Mouse (Mus musculus) neural tube, embryonic 13.5 days (tissue): Measurements from ENCODE around the gene Smarcb1. TPM values are rescaled to one million over a fixed set of nuclear protein-coding genes. Genes with fewer than 3 reads are reported as not detected.
A peak's percentile ranks its signal among the peaks of the same experiment; 100 is the strongest.

Source experiments
- ATAC-seq: fragments of 200-750 bp; cut with Nextera tagmentation; 2 replicates; pipeline ENCODE4 v1.8.0; 2017; ENCODE audit warnings: low read depth, mild to moderate bottlenecking, moderate TSS enrichment, moderate library complexity
- H3K27ac ChIP-seq: fragments of 300-500 bp; sonication (generic); replicated peaks from 2 replicates; pipeline ENCODE4 v1.5.1; 2015; ENCODE audit warnings: moderate library complexity, mild to moderate bottlenecking, inconsistent platforms
- H3K27me3 ChIP-seq: fragments of 300-500 bp; sonication (generic); 2 replicates; pipeline ENCODE4 v1.6.1; 2015; ENCODE audit warnings: mild to moderate bottlenecking, inconsistent platforms
- H3K36me3 ChIP-seq: fragments of 300-500 bp; sonication (generic); 2 replicates; pipeline ENCODE4 v1.6.1; 2015; ENCODE audit warnings: mild to moderate bottlenecking, inconsistent platforms
- H3K4me1 ChIP-seq: fragments of 300-500 bp; sonication (generic); replicated peaks from 2 replicates; pipeline ENCODE4 v1.6.1; 2015; ENCODE audit warnings: inconsistent platforms
- H3K4me2 ChIP-seq: fragments of 300-500 bp; sonication (generic); 2 replicates; pipeline ENCODE4 v1.6.1; 2015; ENCODE audit warnings: inconsistent platforms, mild to moderate bottlenecking, moderate library complexity
- H3K4me3 ChIP-seq: fragments of 300-500 bp; sonication (generic); 2 replicates; pipeline ENCODE4 v1.5.1; 2015; ENCODE audit warnings: mild to moderate bottlenecking, inconsistent platforms
- H3K9ac ChIP-seq: fragments of 300-500 bp; sonication (generic); 2 replicates; pipeline ENCODE4 v1.6.1; 2015; ENCODE audit warnings: moderate library complexity, mild to moderate bottlenecking, inconsistent platforms
- H3K9me3 ChIP-seq: fragments of 300-500 bp; sonication (generic); 2 replicates; pipeline ENCODE4 v1.6.1; 2016; ENCODE audit warnings: inconsistent platforms
- WGBS: fragments of 180-500 bp; shearing (Covaris S2); methylation state at CpG from one replicate; pipeline ENCODE4 v1.1.7; 2015; 5-methylcytosine and 5-hydroxymethylcytosine counted together
- polyA plus RNA-seq: library from polyadenylated mRNA; unstranded; fragments of >200 nt; fragmentation: Nextera tagmentation; extraction: Ambion mirVana; gene quantifications from 2 replicates; pipeline ENCODE4 v1.2.1, GENCODE M21; 2015

Smarcb1 gene
- polyA plus RNA-seq, 1 experiment from 2014 or later = 279 TPM

GRCm38 (mm10) chr10:75930304-75930703, 8.9 kb upstream of the Smarcb1 start:
- Histone ChIP-seq H3K9me3 (no peaks in the 10 kb centered on the region), H3K9ac (no peak overlapping the region), H3K36me3 (peaks cover 29% of the 10 kb centered on the region; the same call in 1 of the 2 replicates), H3K4me3 (no peak overlapping the region), H3K27me3 (peaks cover 24% of the 10 kb centered on the region), H3K4me2 (peak overlapping the region; percentile 92), H3K4me1 (peaks cover 32% of the 10 kb centered on the region), H3K27ac (no peak overlapping the region)
- no peak for ATAC-seq
- 28% methylated on average over 6 of the region's 6 CpGs for WGBS

- WGBS = 82% methylated on average over 13 of the region's 13 CpGs
- no peak overlapping the region for H3K4me2 ChIP-seq
- peaks cover 31% of the 10 kb centered on the region; the same call in 1 of the 2 replicates for H3K36me3 ChIP-seq
- no peaks in the 10 kb centered on the region for H3K9me3 ChIP-seq
- H3K9ac ChIP-seq = no peak overlapping the region
- ATAC-seq = no peak
- H3K4me3 ChIP-seq = no peak overlapping the region
- peaks cover 7% of the 10 kb centered on the region for H3K27me3 ChIP-seq
- peaks cover 28% of the 10 kb centered on the region for H3K4me1 ChIP-seq
- H3K27ac ChIP-seq = no peak overlapping the region
Measured at GRCm38 (mm10) chr10:75926396-75926795, 5.0 kb upstream of the Smarcb1 start.

- ATAC-seq = no peak
- Histone ChIP-seq H3K9me3 (no peaks in the 10 kb centered on the region), H3K27ac (no peak overlapping the region)
Measured at GRCm38 (mm10) chr10:75924324-75924723, 2.9 kb upstream of the Smarcb1 start.

GRCm38 (mm10) chr10:75921726-75922560, 526 bp upstream of the Smarcb1 start:
- Histone ChIP-seq H3K4me2 (peak overlapping the region; percentile 89), H3K27me3 (no peaks in the 10 kb centered on the region), H3K36me3 (peaks cover 25% of the 10 kb centered on the region), H3K9me3 (no peaks in the 10 kb centered on the region), H3K9ac (peak overlapping the region; percentile 98), H3K27ac (peak overlapping the region; percentile 99), H3K4me3 (peak overlapping the region; percentile 89), H3K4me1 (peaks cover 53% of the 10 kb centered on the region)
- WGBS = 4% methylated on average over 22 of the region's 22 CpGs
- ATAC-seq = peak; percentile 49

More at GRCm38 (mm10) chr10:75924324-75924723, 2.9 kb upstream of the Smarcb1 start:
- WGBS = 65% methylated on average over 2 of the region's 2 CpGs
- no peaks in the 10 kb centered on the region for H3K27me3 ChIP-seq
- peaks cover 30% of the 10 kb centered on the region for H3K4me1 ChIP-seq
- no peak overlapping the region for H3K9ac ChIP-seq
- peaks cover 31% of the 10 kb centered on the region; the same call in 1 of the 2 replicates for H3K36me3 ChIP-seq
- no peak overlapping the region for H3K4me3 ChIP-seq
- H3K4me2 ChIP-seq = no peak overlapping the region

GRCm38 (mm10) chr10:75919026-75919425, 2.4 kb downstream of the Smarcb1 start:
- peak overlapping the region; percentile 89 for H3K4me2 ChIP-seq
- H3K27me3 ChIP-seq = no peaks in the 10 kb centered on the region
- 0 out of 2 replicates have a peak overlapping the region, but pooled peaks have one; percentile 18 for H3K27ac ChIP-seq
- H3K9ac ChIP-seq = peak overlapping the region; percentile 38; the same call in 1 of the 2 replicates
- 84% methylated on average over 5 of the region's 5 CpGs for WGBS
- no peaks in the 10 kb centered on the region for H3K9me3 ChIP-seq
- peaks cover 32% of the 10 kb centered on the region for H3K36me3 ChIP-seq
- H3K4me1 ChIP-seq = peaks cover 56% of the 10 kb centered on the region
- ATAC-seq = no peak
- no peak overlapping the region; the same call in 1 of the 2 replicates for H3K4me3 ChIP-seq

- WGBS = 80% methylated on average over 8 of the region's 8 CpGs
- H3K27ac ChIP-seq = no peak overlapping the region
Measured at GRCm38 (mm10) chr10:75916840-75917239, 4.6 kb downstream of the Smarcb1 start.

GRCm38 (mm10) chr10:75915557-75915956, 5.9 kb downstream of the Smarcb1 start:
- no peak overlapping the region for H3K27ac ChIP-seq
- 89% methylated on average over 7 of the region's 7 CpGs for WGBS
- no peak overlapping the region for H3K9ac ChIP-seq
- no peaks in the 10 kb centered on the region for H3K9me3 ChIP-seq
- no peak for ATAC-seq
- peaks cover 62% of the 10 kb centered on the region for H3K36me3 ChIP-seq
- no peak overlapping the region for H3K4me3 ChIP-seq
- peaks cover 38% of the 10 kb centered on the region for H3K4me1 ChIP-seq
- H3K27me3 ChIP-seq = no peaks in the 10 kb centered on the region
- no peak overlapping the region for H3K4me2 ChIP-seq

More at GRCm38 (mm10) chr10:75916840-75917239, 4.6 kb downstream of the Smarcb1 start:
- Histone ChIP-seq H3K36me3 (peaks cover 50% of the 10 kb centered on the region), H3K4me1 (peaks cover 41% of the 10 kb centered on the region), H3K4me3 (no peak overlapping the region), H3K9me3 (no peaks in the 10 kb centered on the region), H3K9ac (no peak overlapping the region), H3K27me3 (no peaks in the 10 kb centered on the region), H3K4me2 (no peak overlapping the region)
- ATAC-seq = no peak

GRCm38 (mm10) chr10:75913013-75913589, 8.3 kb downstream of the Smarcb1 start:
- H3K27ac ChIP-seq = no peak overlapping the region
- H3K4me1 ChIP-seq = peaks cover 14% of the 10 kb centered on the region
- no peak overlapping the region for H3K4me3 ChIP-seq
- no peaks in the 10 kb centered on the region for H3K27me3 ChIP-seq
- H3K9ac ChIP-seq = no peak overlapping the region
- peaks cover 81% of the 10 kb centered on the region for H3K36me3 ChIP-seq
- H3K9me3 ChIP-seq = no peaks in the 10 kb centered on the region
- ATAC-seq = no peak
- WGBS = 71% methylated on average over 6 of the region's 6 CpGs
- H3K4me2 ChIP-seq = no peak overlapping the region

- no peak overlapping the region for H3K4me2 ChIP-seq
- ATAC-seq = no peak
- no peak overlapping the region for H3K4me3 ChIP-seq
- WGBS = 88% methylated on average over 2 of the region's 2 CpGs
- no peak overlapping the region for H3K9ac ChIP-seq
- no peaks in the 10 kb centered on the region for H3K4me1 ChIP-seq
- H3K27me3 ChIP-seq = no peaks in the 10 kb centered on the region
- no peaks in the 10 kb centered on the region for H3K9me3 ChIP-seq
- H3K36me3 ChIP-seq = peaks cover 87% of the 10 kb centered on the region
- H3K27ac ChIP-seq = no peak overlapping the region
Measured at GRCm38 (mm10) chr10:75910698-75911097, 10.7 kb downstream of the Smarcb1 start.

- no peak overlapping the region for H3K9ac ChIP-seq
- H3K4me1 ChIP-seq = no peaks in the 10 kb centered on the region
- H3K27me3 ChIP-seq = no peaks in the 10 kb centered on the region
- no peak for ATAC-seq
- no peaks in the 10 kb centered on the region for H3K9me3 ChIP-seq
- WGBS = 94% methylated on average over 4 of the region's 4 CpGs
- no peak overlapping the region for H3K27ac ChIP-seq
- no peak overlapping the region for H3K4me3 ChIP-seq
- peaks cover 93% of the 10 kb centered on the region for H3K36me3 ChIP-seq
- no peak overlapping the region for H3K4me2 ChIP-seq
Measured at GRCm38 (mm10) chr10:75906882-75907281, 14.5 kb downstream of the Smarcb1 start.

GRCm38 (mm10) chr10:75904391-75904790, 17.0 kb downstream of the Smarcb1 start:
- Histone ChIP-seq H3K27me3 (no peaks in the 10 kb centered on the region), H3K4me2 (no peak overlapping the region), H3K36me3 (peaks cover 94% of the 10 kb centered on the region), H3K9ac (no peak overlapping the region), H3K4me3 (no peak overlapping the region), H3K9me3 (no peaks in the 10 kb centered on the region), H3K4me1 (no peaks in the 10 kb centered on the region), H3K27ac (no peak overlapping the region)
- 83% methylated on average over 5 of the region's 5 CpGs for WGBS
- ATAC-seq = no peak

- H3K9ac ChIP-seq = no peak overlapping the region
- ATAC-seq = no peak
- no peak overlapping the region for H3K4me3 ChIP-seq
- H3K27me3 ChIP-seq = no peaks in the 10 kb centered on the region
- H3K27ac ChIP-seq = peak overlapping the region; percentile 46; the same call in 1 of the 2 replicates
- H3K36me3 ChIP-seq = peaks cover 98% of the 10 kb centered on the region
- no peaks in the 10 kb centered on the region for H3K9me3 ChIP-seq
- H3K4me1 ChIP-seq = peaks cover 17% of the 10 kb centered on the region
- H3K4me2 ChIP-seq = no peak overlapping the region
- 80% methylated on average over 3 of the region's 3 CpGs for WGBS
Measured at GRCm38 (mm10) chr10:75898846-75899245, 22.6 kb downstream of the Smarcb1 start.
